Mouse (Mus musculus): ENCODE results near the gene Jazf1. TPM values are rescaled to one million over a fixed set of nuclear protein-coding genes. Genes with fewer than 3 reads are reported as not detected.

The Jazf1 gene
- polyA plus RNA-seq, 1 experiment from 2014 or later = 3.2 TPM

DNA sequence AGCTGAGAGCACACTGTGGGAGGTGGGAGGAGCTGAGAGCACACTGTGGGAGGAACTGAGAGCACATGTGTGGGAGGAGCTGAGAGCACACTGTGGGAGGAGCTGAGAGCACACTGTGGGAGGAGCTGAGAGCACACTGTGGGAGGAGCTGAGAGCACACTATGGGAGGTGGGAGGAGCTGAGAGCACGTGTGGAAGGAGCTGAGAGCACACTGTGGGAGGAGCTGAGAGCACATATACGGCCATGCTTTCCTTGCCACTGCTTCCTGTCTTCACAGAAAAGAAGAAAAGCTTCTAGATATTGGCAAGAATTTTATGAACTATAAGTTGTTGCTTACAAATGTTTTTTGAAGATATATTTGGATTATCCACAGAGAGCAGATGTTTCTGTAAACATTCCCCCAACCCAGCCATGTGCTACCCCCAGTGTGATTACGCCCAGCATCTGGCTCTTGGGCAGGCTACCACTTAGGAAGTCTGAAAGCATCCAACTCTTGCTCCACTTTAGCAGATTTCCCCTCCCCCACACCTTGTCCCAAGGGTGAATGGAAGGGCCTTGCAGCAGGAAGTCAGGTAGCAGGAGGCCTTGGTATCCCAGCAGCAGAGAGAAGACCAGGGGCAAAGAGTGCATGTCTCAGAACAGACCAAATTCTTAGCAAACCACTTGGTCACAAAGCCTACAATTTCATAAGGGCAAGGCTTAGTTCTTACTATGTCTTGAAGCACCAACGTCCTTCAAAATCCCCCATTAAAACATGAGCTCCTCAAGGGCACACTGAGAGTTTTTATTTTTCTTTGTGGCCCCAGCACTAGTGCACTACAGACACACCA is 105.6 kb downstream of the Jazf1 start:
- no peak for ATAC-seq (replicated peaks; ENCODE audit: low FRiP score, low read depth)
- no peaks in the 10 kb centered on the region for H3K27me3 ChIP-seq (ENCODE audit: insufficient read depth, low read length)
- WGBS = 50% methylated on average over 4 of the region's 4 CpGs
- no peak for DNase-seq (ENCODE audit: low spot score)
- no peak overlapping the region; the same call in 1 of the 2 replicates for H3K27ac ChIP-seq
- no peaks in the 10 kb centered on the region for H3K9me3 ChIP-seq (replicated peaks; ENCODE audit: low read length)
- TF ChIP-seq CTCF (IDR thresholded peaks at IDR 0.05; ENCODE audit: low read depth) = no peak
- no peak overlapping the region for H3K4me3 ChIP-seq (replicated peaks; ENCODE audit: low read depth, low read length)
- no peaks in the 10 kb centered on the region for H3K36me3 ChIP-seq (ENCODE audit: insufficient read depth, low read length)
- H3K4me2 ChIP-seq (ENCODE audit: low read length) = no peak overlapping the region
- H3K9ac ChIP-seq (ENCODE audit: low read depth, low read length) = no peak overlapping the region
- 0 out of 2 replicates have a peak, but pooled peaks cover 6% of the 10 kb centered on the region for H3K4me1 ChIP-seq (replicated peaks; ENCODE audit: insufficient read depth, low read length)

DNA sequence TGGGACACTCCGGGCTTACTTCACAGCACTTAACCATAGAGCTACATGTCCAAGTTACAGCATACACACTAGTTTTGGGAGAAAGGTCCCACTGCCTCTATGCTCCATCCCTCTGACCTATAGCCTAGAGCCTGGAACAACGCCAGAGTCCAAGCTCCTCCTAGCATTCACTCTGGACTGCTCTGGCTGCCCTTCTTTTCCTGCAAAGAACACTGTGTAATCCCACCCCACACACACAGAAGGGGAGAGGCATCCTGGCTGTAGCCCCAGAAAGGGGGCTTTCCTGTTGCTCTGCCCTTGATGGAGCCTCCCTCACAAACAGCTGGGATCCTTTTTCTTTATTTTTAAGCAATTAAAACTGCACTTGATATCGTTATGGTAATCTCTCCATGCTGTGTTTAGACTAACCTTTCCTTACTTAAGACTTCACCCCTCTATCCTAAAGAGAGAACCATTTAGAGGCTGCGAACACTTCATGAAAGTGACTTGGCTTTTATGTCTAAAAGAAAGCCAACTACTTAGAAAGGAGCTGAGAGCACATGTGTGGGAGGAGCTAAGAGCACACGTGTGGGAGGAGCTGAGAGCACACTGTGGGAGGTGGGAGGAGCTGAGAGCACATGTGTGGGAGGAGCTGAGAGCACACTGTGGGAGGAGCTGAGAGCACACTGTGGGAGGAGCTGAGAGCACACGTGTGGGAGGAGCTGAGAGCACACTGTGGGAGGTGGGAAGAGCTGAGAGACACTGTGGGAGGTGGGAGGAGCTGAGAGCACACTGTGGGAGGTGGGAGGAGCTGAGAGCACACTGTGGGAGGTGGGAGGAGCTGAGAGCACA is 106.6 kb downstream of the Jazf1 start:
- Histone ChIP-seq H3K27me3 (ENCODE audit: insufficient read depth, low read length) (no peaks in the 10 kb centered on the region), H3K4me3 (replicated peaks; ENCODE audit: low read depth, low read length) (no peak overlapping the region), H3K4me1 (replicated peaks; ENCODE audit: insufficient read depth, low read length) (0 out of 2 replicates have a peak, but pooled peaks cover 6% of the 10 kb centered on the region), H3K9me3 (replicated peaks; ENCODE audit: low read length) (no peaks in the 10 kb centered on the region), H3K36me3 (ENCODE audit: insufficient read depth, low read length) (no peaks in the 10 kb centered on the region), H3K27ac (no peak overlapping the region), H3K4me2 (ENCODE audit: low read length) (no peak overlapping the region), H3K9ac (ENCODE audit: low read depth, low read length) (no peak overlapping the region)
- DNase-seq (ENCODE audit: low spot score) (peak; percentile 84), ATAC-seq (replicated peaks; ENCODE audit: low FRiP score, low read depth) (peak; percentile 71)
- TF ChIP-seq CTCF (IDR thresholded peaks at IDR 0.05; ENCODE audit: low read depth) = no peak
- 45% methylated on average over 6 of the region's 6 CpGs for WGBS

GRCm38 (mm10) chr6:52957730-52958129 is 110.7 kb downstream of the Jazf1 start:
- H3K27me3 ChIP-seq (ENCODE audit: insufficient read depth, low read length) = no peaks in the 10 kb centered on the region
- DNase-seq (ENCODE audit: low spot score) = peak; percentile 69

GRCm38 (mm10) chr6:52956131-52956530 is 112.3 kb downstream of the Jazf1 start:
- Histone ChIP-seq H3K36me3 (ENCODE audit: insufficient read depth, low read length) (no peaks in the 10 kb centered on the region), H3K27me3 (ENCODE audit: insufficient read depth, low read length) (no peaks in the 10 kb centered on the region), H3K4me1 (replicated peaks; ENCODE audit: insufficient read depth, low read length) (no peaks in the 10 kb centered on the region), H3K4me2 (ENCODE audit: low read length) (no peak overlapping the region), H3K27ac (no peak overlapping the region), H3K9me3 (replicated peaks; ENCODE audit: low read length) (no peaks in the 10 kb centered on the region), H3K4me3 (replicated peaks; ENCODE audit: low read depth, low read length) (no peak overlapping the region), H3K9ac (ENCODE audit: low read depth, low read length) (no peak overlapping the region)
- no peak for TF ChIP-seq CTCF (IDR thresholded peaks at IDR 0.05; ENCODE audit: low read depth)
- ATAC-seq (replicated peaks; ENCODE audit: low FRiP score, low read depth) (no peak), DNase-seq (ENCODE audit: low spot score) (no peak)
- 48% methylated on average over 2 of the region's 2 CpGs for WGBS

More at GRCm38 (mm10) chr6:52957730-52958129, 110.7 kb downstream of the Jazf1 start:
- 12% methylated on average over 4 of the region's 4 CpGs for WGBS
- peak; percentile 91 for TF ChIP-seq CTCF (IDR thresholded peaks at IDR 0.05; ENCODE audit: low read depth)
- no peaks in the 10 kb centered on the region for H3K36me3 ChIP-seq (ENCODE audit: insufficient read depth, low read length)
- ATAC-seq (replicated peaks; ENCODE audit: low FRiP score, low read depth) = 0 out of 2 replicates have a peak, but pooled peaks have one; percentile 29
- no peak overlapping the region for H3K4me2 ChIP-seq (ENCODE audit: low read length)
- no peak overlapping the region for H3K4me3 ChIP-seq (replicated peaks; ENCODE audit: low read depth, low read length)
- H3K4me1 ChIP-seq (replicated peaks; ENCODE audit: insufficient read depth, low read length) = no peaks in the 10 kb centered on the region
- H3K9ac ChIP-seq (ENCODE audit: low read depth, low read length) = no peak overlapping the region
- no peaks in the 10 kb centered on the region for H3K9me3 ChIP-seq (replicated peaks; ENCODE audit: low read length)
- no peak overlapping the region for H3K27ac ChIP-seq

- no peak for TF ChIP-seq CTCF (IDR thresholded peaks at IDR 0.05; ENCODE audit: low read depth)
- no peak for ATAC-seq (replicated peaks; ENCODE audit: low FRiP score, low read depth)
- no peaks in the 10 kb centered on the region for H3K9me3 ChIP-seq (replicated peaks; ENCODE audit: low read length)
- H3K4me2 ChIP-seq (ENCODE audit: low read length) = no peak overlapping the region
- 82% methylated on average over 2 of the region's 2 CpGs for WGBS
- H3K27ac ChIP-seq = no peak overlapping the region
- no peaks in the 10 kb centered on the region for H3K27me3 ChIP-seq (ENCODE audit: insufficient read depth, low read length)
- no peak overlapping the region for H3K9ac ChIP-seq (ENCODE audit: low read depth, low read length)
- no peaks in the 10 kb centered on the region for H3K36me3 ChIP-seq (ENCODE audit: insufficient read depth, low read length)
- H3K4me1 ChIP-seq (replicated peaks; ENCODE audit: insufficient read depth, low read length) = no peaks in the 10 kb centered on the region
- no peak overlapping the region for H3K4me3 ChIP-seq (replicated peaks; ENCODE audit: low read depth, low read length)
- no peak for DNase-seq (ENCODE audit: low spot score)
Observed at GRCm38 (mm10) chr6:52955304-52955703, 113.1 kb downstream of the Jazf1 start.

GRCm38 (mm10) chr6:52954861-52955260 is 113.6 kb downstream of the Jazf1 start:
- Histone ChIP-seq H3K4me3 (replicated peaks; ENCODE audit: low read depth, low read length) (no peak overlapping the region), H3K27ac (no peak overlapping the region), H3K9ac (ENCODE audit: low read depth, low read length) (no peak overlapping the region), H3K36me3 (ENCODE audit: insufficient read depth, low read length) (no peaks in the 10 kb centered on the region), H3K4me2 (ENCODE audit: low read length) (no peak overlapping the region), H3K4me1 (replicated peaks; ENCODE audit: insufficient read depth, low read length) (no peaks in the 10 kb centered on the region), H3K27me3 (ENCODE audit: insufficient read depth, low read length) (no peaks in the 10 kb centered on the region), H3K9me3 (replicated peaks; ENCODE audit: low read length) (no peaks in the 10 kb centered on the region)
- TF ChIP-seq CTCF (IDR thresholded peaks at IDR 0.05; ENCODE audit: low read depth) = no peak
- ATAC-seq (replicated peaks; ENCODE audit: low FRiP score, low read depth) = no peak
- 96% methylated on average over 3 of the region's 3 CpGs for WGBS
- no peak for DNase-seq (ENCODE audit: low spot score)

Data from kidney, postnatal 0 days (tissue).